Mouse (Mus musculus): ENCODE data around the gene Fbxw15. TPM values are rescaled to one million over a fixed set of nuclear protein-coding genes. Genes with fewer than 3 reads are reported as not detected.
"Not testable (repeated sequence)": the region's sequence is repeated elsewhere in the genome, so short reads cannot be mapped to it uniquely, and the experiment has no call there.

The Fbxw15 gene
- polyA plus RNA-seq, 1 experiment from 2014 or later = not detected

DNA sequence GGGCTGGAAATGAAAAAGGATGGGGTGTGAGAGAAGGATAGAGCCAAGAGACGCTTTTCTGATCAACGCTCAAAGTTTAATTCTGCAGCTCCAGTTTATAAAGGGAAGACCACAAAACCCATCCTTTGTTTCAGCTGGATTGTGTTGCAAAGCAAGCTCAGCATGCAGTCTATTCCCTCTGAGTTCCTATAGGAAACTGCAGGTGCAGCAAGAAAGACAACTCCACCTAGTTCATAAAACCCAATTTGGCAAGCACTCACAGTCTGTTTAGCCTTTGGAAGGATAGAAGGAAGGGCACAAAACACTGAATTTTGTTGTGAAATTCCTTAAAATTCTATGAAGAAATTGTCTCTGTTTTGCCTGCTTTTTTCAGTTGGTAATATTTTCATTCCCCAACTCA is 18.4 kb downstream of the Fbxw15 start:
- WGBS = 19% methylated on average over 2 of the region's 2 CpGs
- not testable (repeated sequence) for H3K4me1 ChIP-seq (ENCODE audit: control insufficient read depth, insufficient read depth, low read length); H3K27ac ChIP-seq (replicated peaks; ENCODE audit: low read depth, low read length); H3K36me3 ChIP-seq (replicated peaks; ENCODE audit: control insufficient read depth, insufficient read depth, low read depth, low read length); ATAC-seq (replicated peaks; ENCODE audit: insufficient number of reproducible peaks, low FRiP score, low TSS enrichment, low read depth); H3K9me3 ChIP-seq (replicated peaks; ENCODE audit: control insufficient read depth, low read length); H3K4me2 ChIP-seq (ENCODE audit: low read depth, low read length); DNase-seq (ENCODE audit: low spot score); H3K27me3 ChIP-seq (ENCODE audit: control insufficient read depth, insufficient read depth, low read length); H3K4me3 ChIP-seq (ENCODE audit: low read depth, low read length); H3K9ac ChIP-seq (replicated peaks; ENCODE audit: low read length)

DNA sequence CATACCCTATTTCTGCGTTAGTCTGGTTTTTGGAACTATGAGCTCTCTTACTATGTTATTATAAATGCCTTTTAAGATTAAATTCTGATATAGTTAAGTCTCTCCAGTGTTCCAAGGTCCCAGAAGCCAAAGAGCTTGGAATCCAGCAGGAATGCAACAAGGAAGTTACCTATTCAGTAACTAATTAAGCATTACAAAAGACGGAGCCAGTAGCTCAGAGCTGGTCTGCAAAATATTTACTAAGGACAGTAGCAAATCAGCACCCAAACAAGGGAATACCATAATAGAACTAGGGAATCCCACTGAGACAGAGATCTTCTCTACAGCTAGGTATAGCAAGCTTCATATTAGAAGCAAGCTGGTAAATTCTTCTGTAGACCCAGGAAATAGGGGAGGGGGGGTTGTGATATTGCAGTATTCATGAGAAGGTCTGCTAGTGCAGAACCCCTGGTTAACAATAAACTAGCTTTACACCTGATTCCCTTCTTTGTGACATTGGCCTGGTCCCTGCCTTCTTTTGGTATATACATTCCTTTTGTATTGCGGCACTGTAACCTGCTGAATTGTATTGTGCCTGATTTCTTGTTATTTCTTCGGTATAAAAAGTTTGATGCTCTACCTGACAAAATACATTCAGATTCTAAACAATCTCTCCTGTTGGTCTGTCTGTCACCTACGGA is 44.5 kb downstream of the Fbxw15 start:
- Histone ChIP-seq H3K4me2 (ENCODE audit: low read depth, low read length) (no peak overlapping the region), H3K27me3 (ENCODE audit: control insufficient read depth, insufficient read depth, low read length) (no peaks in the 10 kb centered on the region), H3K4me1 (ENCODE audit: control insufficient read depth, insufficient read depth, low read length) (no peaks in the 10 kb centered on the region), H3K9ac (replicated peaks; ENCODE audit: low read length) (no peak overlapping the region), H3K4me3 (ENCODE audit: low read depth, low read length) (no peak overlapping the region), H3K9me3 (replicated peaks; ENCODE audit: control insufficient read depth, low read length) (no peaks in the 10 kb centered on the region), H3K36me3 (replicated peaks; ENCODE audit: control insufficient read depth, insufficient read depth, low read depth, low read length) (no peaks in the 10 kb centered on the region), H3K27ac (replicated peaks; ENCODE audit: low read depth, low read length) (no peak overlapping the region)
- ATAC-seq (replicated peaks; ENCODE audit: insufficient number of reproducible peaks, low FRiP score, low TSS enrichment, low read depth) (no peak), DNase-seq (ENCODE audit: low spot score) (no peak)
- 81% methylated on average over 5 of the region's 5 CpGs for WGBS

Other genes starting within 250 kb of the Fbxw15 start
- not detected in 2 replicates for gene Fbxw28, start 228.6 kb downstream of the Fbxw15 start, polyA plus RNA-seq (2014; fragmentation: Nextera tagmentation; extraction: Ambion mirVana)
- gene Fbxw22, start 164.0 kb downstream of the Fbxw15 start, polyA plus RNA-seq (2014; fragmentation: Nextera tagmentation; extraction: Ambion mirVana) = not detected in 2 replicates
- gene Fbxw16, start 119.1 kb downstream of the Fbxw15 start, polyA plus RNA-seq (2014; fragmentation: Nextera tagmentation; extraction: Ambion mirVana) = not detected in 2 replicates
- not detected in 2 replicates for gene Fbxw19, start 72.4 kb downstream of the Fbxw15 start, polyA plus RNA-seq (2014; fragmentation: Nextera tagmentation; extraction: Ambion mirVana)
- gene Fbxw24, start 57.8 kb upstream of the Fbxw15 start, polyA plus RNA-seq (2014; fragmentation: Nextera tagmentation; extraction: Ambion mirVana) = 0.14 TPM in 1 of 2 replicates, not detected in the other
- gene Fbxw25, start 96.4 kb upstream of the Fbxw15 start, polyA plus RNA-seq (2014; fragmentation: Nextera tagmentation; extraction: Ambion mirVana) = not detected in 2 replicates
- 0.14 TPM in 1 of 2 replicates, not detected in the other for gene Fbxw18, start 134.4 kb upstream of the Fbxw15 start, polyA plus RNA-seq (2014; fragmentation: Nextera tagmentation; extraction: Ambion mirVana)
- not detected in 2 replicates for gene Fbxw26, start 177.8 kb upstream of the Fbxw15 start, polyA plus RNA-seq (2014; fragmentation: Nextera tagmentation; extraction: Ambion mirVana)
- gene Fbxw27, start 222.4 kb upstream of the Fbxw15 start, polyA plus RNA-seq (2014; fragmentation: Nextera tagmentation; extraction: Ambion mirVana) = not detected in 2 replicates
- gene Spink8, start 244.0 kb upstream of the Fbxw15 start, polyA plus RNA-seq (2014; fragmentation: Nextera tagmentation; extraction: Ambion mirVana) = not detected in 2 replicates

Measured in embryonic facial prominence, embryonic 11.5 days (tissue).